Mouse (Mus musculus) embryonic stem cell, embryonic (primary cell): ENCODE data around the gene Gramd4.

ENCODE experiments used
- CTCF ChIA-PET, 4 experiments: fragments of 300-600 bp in 2 of 4; fragments of 350-600 bp in 2 of 4; sonication (Branson Sonifier 250); formaldehyde crosslinking; loops; one replicate each; lab custom pipeline; 2022; ENCODE audit warnings: inconsistent platforms in 2 of 4; lab: Charles Lee
- POLR2A ChIA-PET, 4 experiments: fragments of 300-600 bp in 2 of 4; fragments of 350-600 bp in 2 of 4; sonication (Branson Sonifier 250); formaldehyde crosslinking; loops; one replicate each; lab custom pipeline; 2022; ENCODE audit warnings: antibody characterized with exemption in 4 of 4, inconsistent platforms in 1 of 4; lab: Charles Lee

The Gramd4 gene

DNA sequence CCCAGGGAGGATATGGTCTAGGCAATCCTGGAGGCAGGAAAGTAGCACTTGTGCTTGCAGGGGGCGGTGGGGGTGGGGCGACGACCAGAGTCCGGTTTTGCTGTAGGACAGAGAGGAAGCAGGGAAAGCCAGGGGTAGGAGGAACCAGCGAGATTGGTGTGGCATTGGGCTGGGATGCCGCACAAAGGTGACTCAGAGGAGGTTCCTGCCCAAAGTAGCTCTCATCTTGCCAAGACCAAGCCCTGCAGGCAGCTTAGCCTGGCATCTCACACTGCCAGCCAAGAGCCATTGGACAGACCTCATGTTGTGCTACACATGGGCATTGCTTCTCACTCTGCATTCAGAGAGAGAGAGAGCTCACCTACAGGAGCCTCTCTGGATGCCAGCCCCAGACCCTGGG lies at the start of gene Gramd4:
Gramd4 (plus strand) TSS at position 283 of the 400 bp plus-strand sequence.
- POLR2A ChIA-PET: interaction anchor here in 3 of 4 experiments (0.6 to 2.0 kb wide), 12 partner anchors 9 to 454 kb away, joined by 3 to 6 read pairs (median 4); partner anchors contain the start of gene Celsr1 (in 1 of the 3)

GRCm38 (mm10) chr15:86013130-86013529 lies 44.4 kb upstream of the Gramd4 start:
- ChIA-PET POLR2A (interaction anchor here in 3 of 4 experiments (0.9 to 5.0 kb wide), 12 partner anchors 7 to 39 kb away, joined by 3 to 24 read pairs (median 4); partner anchors contain the start of gene Celsr1 (in 1 of the 3)), CTCF (interaction anchor here in 3 of 4 experiments (0.8 to 3.1 kb wide), 9 partner anchors 12 to 124 kb away, joined by 3 to 18 read pairs (median 5); partner anchors contain the start of gene Celsr1 (in 1 of the 3))

More for the DNA sequence above, at the start of gene Gramd4:
- CTCF ChIA-PET: interaction anchor here in 2 of 4 experiments (0.6 to 2.2 kb wide), 13 partner anchors 14 to 180 kb away, joined by 3 to 8 read pairs (median 4); no protein-coding TSS in a partner anchor

DNA sequence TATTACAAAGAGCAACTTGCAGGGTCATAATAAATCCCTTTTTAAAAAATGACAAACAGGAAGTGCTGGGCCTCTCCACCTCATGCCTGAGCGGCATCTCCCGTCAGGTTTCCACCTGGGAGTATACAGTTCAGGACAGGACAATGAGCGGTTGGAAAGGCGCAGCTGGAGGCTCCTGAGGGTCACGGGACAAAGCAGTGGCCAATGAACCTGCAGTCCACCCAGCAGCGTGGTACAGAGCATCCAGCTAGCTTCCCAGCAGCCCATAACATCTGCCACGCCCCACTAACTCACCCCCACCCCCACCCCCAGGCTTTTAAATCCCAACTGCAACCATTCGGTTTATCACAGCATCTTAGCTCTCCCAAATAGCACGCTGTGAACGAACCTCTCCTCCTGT lies 43.8 kb upstream of the Gramd4 start:
- POLR2A ChIA-PET: interaction anchor here in 3 of 4 experiments (0.6 to 5.0 kb wide), 19 partner anchors 8 to 207 kb away, joined by 3 to 24 read pairs (median 4); partner anchors contain the start of gene Celsr1 (in 1 of the 3)
- CTCF ChIA-PET: interaction anchor here in 3 of 4 experiments (0.5 to 3.1 kb wide), 11 partner anchors 11 to 394 kb away, joined by 3 to 18 read pairs (median 4); partner anchors contain the start of gene Celsr1 (in 1 of the 3)

DNA sequence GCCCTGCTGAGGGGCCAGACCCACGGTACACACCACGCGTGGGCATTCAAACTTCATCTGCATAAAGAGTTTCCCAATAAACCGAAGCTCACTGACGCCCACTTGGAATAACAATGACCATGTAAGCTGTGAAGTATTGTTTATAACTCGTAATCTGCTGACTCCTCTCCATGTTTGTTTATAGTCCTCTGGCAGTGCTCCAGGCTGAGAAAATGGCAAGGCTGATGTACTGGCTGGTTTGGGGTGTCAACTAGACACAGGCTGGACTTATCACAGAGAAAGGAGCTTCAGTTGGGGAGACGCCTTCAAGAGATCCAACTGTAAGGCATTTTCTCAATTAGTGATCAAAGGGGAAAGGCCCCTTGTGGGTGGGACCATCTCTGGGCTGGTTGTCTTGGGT lies 42.5 kb upstream of the Gramd4 start:
- POLR2A ChIA-PET: interaction anchor here in 3 of 4 experiments (0.9 to 5.0 kb wide), 6 partner anchors 9 to 101 kb away, joined by 3 to 24 read pairs (median 6); partner anchors contain the start of gene Celsr1 (in 1 of the 3)
- CTCF ChIA-PET: interaction anchor here in 3 of 4 experiments (1.2 to 3.1 kb wide), 4 partner anchors 17 to 125 kb away, joined by 3 to 18 read pairs (median 6); partner anchors contain the start of gene Celsr1 (in 1 of the 3)

GRCm38 (mm10) chr15:86015860-86016541 lies 41.5 kb upstream of the Gramd4 start:
- POLR2A ChIA-PET: interaction anchor here in 3 of 4 experiments (0.6 to 5.0 kb wide), 9 partner anchors 8 to 718 kb away, joined by 3 to 24 read pairs (median 5); partner anchors contain the start of gene Celsr1 (in 2 of the 3)
- CTCF ChIA-PET: interaction anchor here in 2 of 4 experiments (1.2 to 1.6 kb wide), 2 partner anchors 17 to 124 kb away, joined by 3 to 5 read pairs; no protein-coding TSS in a partner anchor

GRCm38 (mm10) chr15:86017336-86017735 lies 40.2 kb upstream of the Gramd4 start:
- ChIA-PET CTCF (interaction anchor here in 1 of 4 experiments (0.6 kb wide), 1 partner anchor 16 kb away, joined by 3 read pairs; no protein-coding TSS in a partner anchor), POLR2A (interaction anchor here in 2 of 4 experiments (0.7 to 5.0 kb wide), 4 partner anchors 10 to 99 kb away, joined by 3 to 24 read pairs (median 6); no protein-coding TSS in a partner anchor)

DNA sequence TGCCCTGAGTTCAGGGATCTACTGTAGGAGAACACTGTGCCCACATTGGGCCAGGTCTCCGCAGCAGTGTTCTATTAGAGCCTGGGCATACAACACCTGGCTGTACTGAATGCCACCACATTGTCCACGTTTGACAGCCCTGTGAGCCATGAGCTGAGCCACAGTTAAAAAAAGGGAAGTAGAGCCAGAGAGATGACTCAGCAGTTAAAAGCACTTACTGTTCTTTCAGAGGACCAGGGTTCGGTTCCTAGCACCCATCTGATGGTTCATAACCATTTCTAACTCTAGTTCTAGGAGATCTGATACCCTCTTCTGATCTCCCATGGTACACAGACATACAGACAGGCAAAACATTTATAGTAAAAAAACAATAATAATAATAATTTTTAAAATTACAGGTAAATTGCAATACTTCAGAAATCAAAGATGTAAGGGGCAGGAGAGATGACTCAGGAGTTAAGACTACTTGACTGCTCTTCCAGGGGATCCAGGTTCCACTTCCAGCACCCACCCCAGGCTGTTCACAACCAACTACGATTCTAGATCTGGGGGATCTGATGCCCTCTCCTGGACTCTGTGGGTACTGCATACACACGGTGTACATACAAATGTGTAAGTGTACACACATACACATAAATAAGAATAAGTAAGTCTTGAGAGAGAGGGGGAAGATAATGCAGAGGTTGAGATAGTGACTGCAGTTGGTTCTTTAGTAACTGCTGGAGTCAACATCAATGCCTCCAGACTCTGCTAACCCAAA lies 38.6 kb upstream of the Gramd4 start:
- ChIA-PET CTCF (interaction anchor here in 3 of 4 experiments (0.7 to 3.9 kb wide), 6 partner anchors 10 to 122 kb away, joined by 3 to 11 read pairs (median 4); partner anchors contain the start of gene Celsr1 (in 1 of the 3)), POLR2A (interaction anchor here in 3 of 4 experiments (0.6 to 1.8 kb wide), 8 partner anchors 10 to 187 kb away, joined by 3 to 9 read pairs (median 4); partner anchors contain the start of genes Trmu (in 1 of the 3) and Ttc38 (in 1 of the 3))

DNA sequence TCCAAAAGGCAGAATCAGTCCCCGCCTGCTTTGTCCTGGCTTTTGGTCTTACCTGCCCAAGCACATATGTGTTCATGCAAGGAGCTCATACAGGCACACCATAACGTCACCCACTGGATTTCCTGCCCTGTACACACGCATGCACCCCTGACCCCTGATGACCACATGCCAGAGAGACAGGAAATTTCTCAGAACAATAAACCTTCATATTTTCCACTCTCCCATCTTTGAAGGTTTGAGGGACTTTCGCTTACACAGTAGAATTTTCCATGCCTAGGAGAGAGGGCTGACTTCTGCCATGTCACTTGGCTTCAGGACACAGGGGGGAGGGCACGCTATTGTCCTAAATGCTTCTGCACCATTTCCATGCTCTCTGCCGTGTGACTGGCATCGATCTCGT lies 37.5 kb upstream of the Gramd4 start:
- POLR2A ChIA-PET: interaction anchor here in 3 of 4 experiments (0.6 to 1.8 kb wide), 9 partner anchors 9 to 188 kb away, joined by 3 to 7 read pairs (median 3); partner anchors contain the start of gene Ttc38 (in 1 of the 3)
- CTCF ChIA-PET: interaction anchor here (0.6 to 3.9 kb wide), 10 partner anchors 13 to 580 kb away, joined by 3 to 12 read pairs (median 4); partner anchors contain the start of gene Celsr1 (in 1 of the 4)

DNA sequence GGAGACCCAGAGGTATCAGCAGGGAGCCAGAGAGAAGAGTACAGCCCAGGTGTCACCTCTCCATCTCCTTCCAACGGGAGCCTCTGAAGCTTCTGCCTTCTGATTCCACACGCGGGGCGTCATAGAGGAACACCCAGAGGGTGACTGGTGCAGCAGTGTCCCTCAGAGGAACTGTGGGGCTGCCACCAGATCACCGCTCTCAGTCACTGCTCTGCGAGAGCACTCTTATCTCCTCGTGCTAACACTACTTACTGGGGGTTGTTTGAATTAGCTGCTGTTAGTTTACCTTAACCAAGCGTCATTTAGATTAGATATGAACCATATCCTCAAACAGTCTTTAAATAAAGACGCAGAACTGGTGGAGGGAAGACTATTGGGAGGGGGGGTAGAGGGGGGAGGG lies 36.2 kb upstream of the Gramd4 start:
- ChIA-PET POLR2A (interaction anchor here in 2 of 4 experiments (0.6 to 1.3 kb wide), 3 partner anchors 13 to 129 kb away, joined by 3 read pairs; no protein-coding TSS in a partner anchor), CTCF (interaction anchor here in 3 of 4 experiments (1.2 to 3.9 kb wide), 3 partner anchors 9 to 108 kb away, joined by 3 to 11 read pairs (median 4); partner anchors contain the start of gene Celsr1 (in 1 of the 3))

- POLR2A ChIA-PET: interaction anchor here in 2 of 4 experiments (0.7 to 1.2 kb wide), 4 partner anchors 9 to 119 kb away, joined by 3 to 4 read pairs (median 4); no protein-coding TSS in a partner anchor
- CTCF ChIA-PET: interaction anchor here (0.6 to 3.9 kb wide), 6 partner anchors 8 to 126 kb away, joined by 3 to 11 read pairs (median 4); partner anchors contain the start of gene Celsr1 (in 1 of the 4)
Measured at GRCm38 (mm10) chr15:86021971-86022370, 35.5 kb upstream of the Gramd4 start.

- ChIA-PET CTCF (interaction anchor here in 3 of 4 experiments (1.0 to 2.3 kb wide), 3 partner anchors 8 to 148 kb away, joined by 3 to 7 read pairs (median 3); partner anchors contain the start of gene Trmu (in 1 of the 3)), POLR2A (interaction anchor here in 1 of 4 experiments (1.2 kb wide), 1 partner anchor 14 kb away, joined by 3 read pairs; no protein-coding TSS in a partner anchor)
Measured at GRCm38 (mm10) chr15:86027871-86028270, 29.6 kb upstream of the Gramd4 start.

GRCm38 (mm10) chr15:86029981-86030380 lies 27.5 kb upstream of the Gramd4 start:
- ChIA-PET POLR2A (interaction anchor here in 2 of 4 experiments (0.8 to 1.6 kb wide), 10 partner anchors 14 to 295 kb away, joined by 3 to 6 read pairs (median 4); partner anchors contain the start of gene Ppara (in 1 of the 2)), CTCF (interaction anchor here (0.5 to 3.3 kb wide), 28 partner anchors 9 to 1176 kb away, joined by 3 to 22 read pairs (median 4); partner anchors contain the start of gene Trmu (in 1 of the 4))

GRCm38 (mm10) chr15:86032811-86033190 lies 24.7 kb upstream of the Gramd4 start:
- POLR2A ChIA-PET: interaction anchor here in 3 of 4 experiments (0.6 to 2.8 kb wide), 36 partner anchors 8 to 421 kb away, joined by 3 to 17 read pairs (median 4); partner anchors contain the start of genes Cdpf1 (in 2 of the 3), Gramd4 (in 1 of the 3) and Gtse1 (in 1 of the 3)
- CTCF ChIA-PET: interaction anchor here (0.5 to 3.3 kb wide), 60 partner anchors 9 to 434 kb away, joined by 3 to 42 read pairs (median 4); partner anchors contain the start of genes Cdpf1 (in 1 of the 4) and Ppara (in 1 of the 4)

DNA sequence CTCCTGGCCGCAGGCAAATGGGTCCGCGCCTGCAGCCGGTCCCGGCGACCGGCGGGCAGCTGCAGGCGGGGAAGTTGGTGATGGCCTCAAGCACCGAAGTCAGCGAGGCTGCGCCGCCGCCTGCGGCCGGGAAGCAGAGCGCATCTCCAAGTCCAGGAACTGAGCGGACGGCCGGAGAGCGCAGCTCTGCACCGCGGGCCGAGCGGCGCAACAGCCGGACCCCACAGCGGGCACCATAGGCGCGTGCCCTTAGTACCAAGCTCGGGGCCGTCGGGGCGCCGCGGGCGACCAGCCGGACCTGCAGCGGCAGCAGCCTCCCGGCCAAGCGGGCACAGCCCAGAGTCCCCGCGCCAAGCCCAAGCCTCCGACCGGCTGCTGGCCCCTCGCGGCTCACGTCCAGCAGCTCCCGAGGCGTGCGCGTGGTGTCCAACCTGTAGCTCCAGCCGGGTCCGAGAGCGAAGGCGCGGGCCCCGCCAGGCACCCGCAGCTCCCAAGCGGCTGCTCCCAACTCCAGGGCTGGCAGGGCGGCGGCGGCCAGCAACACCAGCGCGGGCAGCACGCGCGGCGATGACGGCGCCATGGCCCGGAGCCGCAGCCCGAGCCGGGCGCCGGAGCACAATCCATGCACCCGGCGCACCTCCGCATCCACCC lies 24.2 kb upstream of the Gramd4 start, which contains the start of gene Celsr1:
Celsr1 (minus strand) TSS at position 587 of the 651 bp plus-strand sequence.
- ChIA-PET CTCF (interaction anchor here (0.5 to 3.3 kb wide), 62 partner anchors 9 to 675 kb away, joined by 3 to 42 read pairs (median 4); partner anchors contain the start of genes Cdpf1 (in 1 of the 4) and Ppara (in 1 of the 4)), POLR2A (interaction anchor here in 3 of 4 experiments (0.6 to 2.8 kb wide), 43 partner anchors 9 to 422 kb away, joined by 3 to 17 read pairs (median 4); partner anchors contain the start of genes Cdpf1 (in 2 of the 3), Gramd4 (in 1 of the 3), Gtse1 (in 1 of the 3) and Trmu (in 1 of the 3))

GRCm38 (mm10) chr15:86034021-86034523 lies 23.4 kb upstream of the Gramd4 start:
- CTCF ChIA-PET: interaction anchor here (0.6 to 3.3 kb wide), 21 partner anchors 9 to 674 kb away, joined by 3 to 42 read pairs (median 8); partner anchors contain the start of gene Ppara (in 1 of the 4)
- POLR2A ChIA-PET: interaction anchor here in 3 of 4 experiments (0.6 to 2.8 kb wide), 30 partner anchors 10 to 568 kb away, joined by 3 to 17 read pairs (median 4); partner anchors contain the start of genes Cdpf1 (in 2 of the 3), Gramd4 (in 1 of the 3) and Trmu (in 1 of the 3)
